Comparison of ENCODE assay signal across 14 mouse cellular contexts in the genomic region with DNA sequence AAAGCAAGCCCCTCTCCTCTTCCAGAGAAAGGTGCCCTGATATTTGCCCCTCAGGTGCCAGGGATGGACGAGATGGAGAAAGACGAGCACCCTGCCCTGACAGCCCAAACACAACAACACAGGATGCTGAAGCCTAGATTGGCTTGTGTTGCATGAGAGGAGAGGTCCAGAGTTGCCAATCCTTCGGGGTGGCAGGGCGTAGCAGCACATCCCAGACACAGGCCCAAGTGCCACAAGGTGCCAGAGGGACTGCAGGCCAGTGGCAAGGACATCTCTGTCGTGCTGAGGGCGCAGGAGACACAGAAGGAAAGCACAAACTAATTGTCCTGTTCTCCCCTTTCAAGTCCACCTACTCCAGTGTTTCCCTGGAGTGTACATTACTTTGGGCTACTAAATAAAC. TPM values are rescaled to one million over a fixed set of nuclear protein-coding genes. Genes with fewer than 3 reads are reported as not detected.
A peak's percentile ranks its signal among the peaks of the same experiment; 100 is the strongest.
DNase-seq lines count a peak whose midpoint lies in the region; ATAC-seq and TF ChIP-seq lines count a peak whose summit lies in the region.
"Had no signal": no experiment of that assay in that cellular context is flagged by ENCODE, and none has a peak within 500 bp of the region (broad histone marks: within the 10 kb centered on the region; RNA-seq: fewer than 3 reads in every experiment).

No protein-coding gene starts in this region.

- H3K27ac ChIP-seq in ES-E14 (ENCODE audit: insufficient read depth, low read depth, low read length, poor library complexity, severe bottlenecking) = no peak overlapping the region
- H3K27ac ChIP-seq in hindbrain, embryonic 12.5 days = no peak overlapping the region
- H3K27ac ChIP-seq in limb, embryonic 15.5 days = 0 out of 2 replicates have a peak overlapping the region, but pooled peaks have one; percentile 28
- H3K27ac ChIP-seq: macrophage had no signal

- H3K9me3 ChIP-seq in ES-E14 (ENCODE audit: control insufficient read depth, insufficient read depth, low read depth, low read length) = no peaks in the 10 kb centered on the region
- H3K9me3 ChIP-seq in hindbrain, embryonic 12.5 days (replicated peaks) = no peaks in the 10 kb centered on the region
- no peaks in the 10 kb centered on the region for H3K9me3 ChIP-seq in limb, embryonic 15.5 days
- H3K9me3 ChIP-seq: heart, embryonic 10.5 days; liver, embryonic 12.5 days had no signal

- no peaks in the 10 kb centered on the region for H3K27me3 ChIP-seq in hindbrain, embryonic 12.5 days
- H3K27me3 ChIP-seq in limb, embryonic 15.5 days = no peaks in the 10 kb centered on the region

- H3K4me3 ChIP-seq in ES-E14 (ENCODE audit: insufficient read depth in 1 of 2, low read depth in 1 of 2, low read length in 2 of 2, poor library complexity in 1 of 2, severe bottlenecking in 1 of 2) = no peak overlapping the region
- no peak overlapping the region for H3K4me3 ChIP-seq in hindbrain, embryonic 12.5 days
- H3K4me3 ChIP-seq in limb, embryonic 15.5 days = no peak overlapping the region
- H3K4me3 ChIP-seq: liver, embryonic 12.5 days had no signal

- H3K9ac ChIP-seq in ES-E14 (ENCODE audit: insufficient read depth, low read depth, low read length, poor library complexity, severe bottlenecking) = 0 out of 2 replicates have a peak overlapping the region, but pooled peaks have one; percentile 1
- 0 out of 2 replicates have a peak overlapping the region, but pooled peaks have one; percentile 8 for H3K9ac ChIP-seq in hindbrain, embryonic 12.5 days
- H3K9ac ChIP-seq in limb, embryonic 15.5 days = no peak overlapping the region
- H3K9ac ChIP-seq: liver, embryonic 12.5 days had no signal

- WGBS in hindbrain, embryonic 12.5 days = 76% methylated on average over 6 of the region's 6 CpGs
- WGBS in limb, embryonic 15.5 days = 70% methylated on average over 6 of the region's 6 CpGs

- in situ Hi-C loops in ES-E14 (cut with MboI; ENCODE audit: low sequenced_read_pairs in 2 of 2, unreplicated experiment in 2 of 2) = no loop called here

- H3K36me3 ChIP-seq in ES-E14 (ENCODE audit: control insufficient read depth, insufficient read depth, low read length, poor library complexity, severe bottlenecking) = peaks cover 16% of the 10 kb centered on the region; the same call in 1 of the 2 replicates
- H3K36me3 ChIP-seq in hindbrain, embryonic 12.5 days = 0 out of 2 replicates have a peak, but pooled peaks cover 12% of the 10 kb centered on the region
- H3K36me3 ChIP-seq in limb, embryonic 15.5 days = peaks cover 26% of the 10 kb centered on the region

- DNase-seq in heart, adult 11 months = peak; percentile 93
- no peak for DNase-seq in heart, postnatal 4 days
- DNase-seq in ES-E14 (ENCODE audit: low read depth, low spot score) = no peak
- DNase-seq in thymus, postnatal 0 days (ENCODE audit: low spot score) = no peak
- DNase-seq in cerebellum, adult 8-10 months = no peak
- no peak for DNase-seq in frontal cortex, adult 2 months (ENCODE audit: extremely low spot score in 1 of 2, low spot score in 1 of 2)
- DNase-seq: B cell, adult 2 months; kidney, adult 18-20 months; right cerebral cortex, postnatal 4 days had no signal

- H3K4me2 ChIP-seq in hindbrain, embryonic 12.5 days (replicated peaks) = no peak overlapping the region
- no peak overlapping the region for H3K4me2 ChIP-seq in limb, embryonic 15.5 days
- H3K4me2 ChIP-seq: liver, embryonic 12.5 days had no signal

- peaks cover 12 to 47% of the 10 kb centered on the region in 2 experiments; a peak in 3 of 4 replicates for H3K4me1 ChIP-seq in ES-E14 (ENCODE audit: control insufficient read depth in 2 of 2, insufficient read depth in 2 of 2, low read length in 2 of 2, poor library complexity in 1 of 2)
- H3K4me1 ChIP-seq in hindbrain, embryonic 12.5 days = peaks cover 71% of the 10 kb centered on the region
- H3K4me1 ChIP-seq in limb, embryonic 15.5 days = peaks cover 84% of the 10 kb centered on the region

- no peak for ATAC-seq in hindbrain, embryonic 12.5 days (ENCODE audit: low FRiP score)
- no peak for ATAC-seq in limb, embryonic 15.5 days (ENCODE audit: insufficient number of reproducible peaks, low FRiP score, low TSS enrichment, low read depth)
- ATAC-seq: liver, embryonic 12.5 days had no signal

TF ChIP-seq in ES-E14, 5 proteins besides CTCF, POLR2A, EP300 and RAD21:
- TF ChIP-seq HCFC1 (IDR thresholded peaks at IDR 0.05; ENCODE audit: borderline replicate concordance, insufficient read depth, low read length) = no peak
- TF ChIP-seq ZC3H11A (IDR thresholded peaks at IDR 0.05; ENCODE audit: borderline replicate concordance, low read depth, low read length) = no peak
- no peak for TF ChIP-seq CHD2 (IDR thresholded peaks at IDR 0.05; ENCODE audit: low read depth, low read length)

RNA-seq across cellular contexts. Expression of a gene that starts 8.2 kb away (rescaled TPM):
- 10 to 100 TPM; 93.8 to 98.1 TPM for total RNA-seq in heart, postnatal 4 days (2021)
- total RNA-seq in ES-E14 (2012; rRNA removed) = 30.2 and 38.0 TPM in 2 replicates
- polyA plus RNA-seq in hindbrain, embryonic 12.5 days (2016; fragmentation: Nextera tagmentation; extraction: Ambion mirVana) = 12.6 and 13.5 TPM in 2 replicates
- 25.2 and 26.8 TPM in 2 replicates for polyA plus RNA-seq in limb, embryonic 15.5 days (2015; fragmentation: Nextera tagmentation; extraction: Ambion mirVana)
- polyA plus RNA-seq in thymus, postnatal 0 days (2015; fragmentation: Nextera tagmentation; extraction: Ambion mirVana) = 8.1 and 9.3 TPM in 2 replicates
- 76.4 and 78.3 TPM in 2 replicates for polyA plus RNA-seq in frontal cortex, adult 2 months (2012; rRNA removed)

RNA-seq across cellular contexts. Expression of a gene that starts 35.4 kb away (rescaled TPM):
- total RNA-seq in heart, postnatal 4 days (2021) = 10 to 100 TPM; 31.7 to 31.9 TPM
- 16.4 and 17.8 TPM in 2 replicates for total RNA-seq in ES-E14 (2012; rRNA removed)
- 90.8 and 98.6 TPM in 2 replicates for polyA plus RNA-seq in hindbrain, embryonic 12.5 days (2016; fragmentation: Nextera tagmentation; extraction: Ambion mirVana)
- 74.0 and 76.2 TPM in 2 replicates for polyA plus RNA-seq in limb, embryonic 15.5 days (2015; fragmentation: Nextera tagmentation; extraction: Ambion mirVana)
- 67.9 and 71.3 TPM in 2 replicates for polyA plus RNA-seq in thymus, postnatal 0 days (2015; fragmentation: Nextera tagmentation; extraction: Ambion mirVana)
- 41.0 and 42.9 TPM in 2 replicates for polyA plus RNA-seq in frontal cortex, adult 2 months (2012; rRNA removed)
